8 mouse cellular contexts compared by ENCODE assay signal in genomic region chr1:166964508-166964907, GRCm38 (mm10). TPM values are rescaled to one million over a fixed set of nuclear protein-coding genes. Genes with fewer than 3 reads are reported as not detected.
DNase-seq lines count a peak whose midpoint lies in the region; ATAC-seq lines count a peak whose summit lies in the region.
"Had no signal": no experiment of that assay in that cellular context is flagged by ENCODE, and none has a peak within 500 bp of the region (broad histone marks: within the 10 kb centered on the region; RNA-seq: fewer than 3 reads in every experiment).

No protein-coding gene starts in this region.

- H3K27me3 ChIP-seq in midbrain, embryonic 14.5 days (ENCODE audit: control insufficient read depth, insufficient read depth, low read length), result no peaks in the 10 kb centered on the region
- no peaks in the 10 kb centered on the region for H3K27me3 ChIP-seq in midbrain, embryonic 11.5 days (ENCODE audit: control insufficient read depth, insufficient read depth, low read length)
- no peaks in the 10 kb centered on the region for H3K27me3 ChIP-seq in stomach, embryonic 14.5 days (ENCODE audit: control insufficient read depth, insufficient read depth, low read length)
- H3K27me3 ChIP-seq: liver, embryonic 15.5 days had no signal

- H3K4me2 ChIP-seq in midbrain, embryonic 14.5 days (ENCODE audit: low read length), result no peak overlapping the region
- H3K4me2 ChIP-seq in midbrain, embryonic 11.5 days, result no peak overlapping the region
- H3K4me2 ChIP-seq in stomach, embryonic 14.5 days (replicated peaks; ENCODE audit: low read depth, low read length), result no peak overlapping the region
- H3K4me2 ChIP-seq: liver, embryonic 15.5 days had no signal

- no peak for ATAC-seq in midbrain, embryonic 14.5 days (ENCODE audit: low FRiP score, low TSS enrichment)
- no peak for ATAC-seq in midbrain, embryonic 11.5 days (ENCODE audit: low FRiP score)
- peak; percentile 33; the same call in 1 of the 2 replicates for ATAC-seq in stomach, embryonic 14.5 days (ENCODE audit: insufficient number of reproducible peaks, insufficient read depth, low FRiP score, low read depth)

- H3K4me1 ChIP-seq in midbrain, embryonic 14.5 days (ENCODE audit: control insufficient read depth, insufficient read depth, low read length), result no peaks in the 10 kb centered on the region
- no peaks in the 10 kb centered on the region for H3K4me1 ChIP-seq in midbrain, embryonic 11.5 days (ENCODE audit: control insufficient read depth, insufficient read depth, low read length)
- H3K4me1 ChIP-seq in stomach, embryonic 14.5 days (ENCODE audit: control insufficient read depth, insufficient read depth, low read length), result no peaks in the 10 kb centered on the region
- H3K4me1 ChIP-seq: liver, embryonic 15.5 days had no signal

- no peak overlapping the region for H3K27ac ChIP-seq in midbrain, embryonic 14.5 days (replicated peaks; ENCODE audit: low read depth, low read length)
- no peak overlapping the region for H3K27ac ChIP-seq in midbrain, embryonic 11.5 days (ENCODE audit: low read depth, low read length)
- no peak overlapping the region for H3K27ac ChIP-seq in stomach, embryonic 14.5 days (ENCODE audit: low read length)
- H3K27ac ChIP-seq: liver, embryonic 15.5 days had no signal

- WGBS in midbrain, embryonic 14.5 days, result 38% methylated on average over 10 of the region's 10 CpGs
- 36% methylated on average over 10 of the region's 10 CpGs for WGBS in midbrain, embryonic 11.5 days
- 34% methylated on average over 10 of the region's 10 CpGs for WGBS in stomach, embryonic 14.5 days

- no peak overlapping the region for H3K9ac ChIP-seq in midbrain, embryonic 14.5 days (replicated peaks; ENCODE audit: low read length)
- H3K9ac ChIP-seq in midbrain, embryonic 11.5 days (ENCODE audit: low read length), result no peak overlapping the region
- no peak overlapping the region for H3K9ac ChIP-seq in stomach, embryonic 14.5 days (replicated peaks; ENCODE audit: low read depth, low read length)
- H3K9ac ChIP-seq: liver, embryonic 15.5 days had no signal

- peak; percentile 40 for DNase-seq in midbrain, embryonic 14.5 days
- no peak for DNase-seq in midbrain, embryonic 11.5 days (ENCODE audit: low spot score, missing footprints)
- DNase-seq in adrenal gland, postnatal 10 days, result peak; percentile 70
- DNase-seq in hindlimb bud, embryonic 11.5 days (ENCODE audit: extremely low spot score, low read depth, low spot score), result peak; percentile 66
- no peak for DNase-seq in layer of hippocampus, postnatal 14 days (ENCODE audit: low spot score in 2 of 2)
- DNase-seq in frontal cortex, postnatal 36 days (ENCODE audit: low spot score in 2 of 2), result no peak

- H3K9me3 ChIP-seq in midbrain, embryonic 14.5 days (ENCODE audit: control insufficient read depth, low read length), result no peaks in the 10 kb centered on the region
- H3K9me3 ChIP-seq in midbrain, embryonic 11.5 days (ENCODE audit: control insufficient read depth, low read length), result no peaks in the 10 kb centered on the region
- H3K9me3 ChIP-seq in stomach, embryonic 14.5 days (ENCODE audit: control insufficient read depth, low read depth, low read length), result no peaks in the 10 kb centered on the region
- H3K9me3 ChIP-seq: liver, embryonic 15.5 days had no signal

- H3K4me3 ChIP-seq in midbrain, embryonic 14.5 days (replicated peaks; ENCODE audit: low read depth, low read length), result no peak overlapping the region
- H3K4me3 ChIP-seq in midbrain, embryonic 11.5 days (ENCODE audit: low read depth, low read length), result no peak overlapping the region
- H3K4me3 ChIP-seq in stomach, embryonic 14.5 days (ENCODE audit: low read depth, low read length), result no peak overlapping the region
- H3K4me3 ChIP-seq: liver, embryonic 15.5 days had no signal

- no peaks in the 10 kb centered on the region for H3K36me3 ChIP-seq in midbrain, embryonic 14.5 days (ENCODE audit: control insufficient read depth, insufficient read depth, low read length)
- H3K36me3 ChIP-seq in midbrain, embryonic 11.5 days (ENCODE audit: control insufficient read depth, insufficient read depth, low read length), result no peaks in the 10 kb centered on the region
- H3K36me3 ChIP-seq in stomach, embryonic 14.5 days (ENCODE audit: control insufficient read depth, insufficient read depth, low read length), result no peaks in the 10 kb centered on the region
- H3K36me3 ChIP-seq: liver, embryonic 15.5 days had no signal

RNA-seq across cellular contexts. Expression of gene Fam78b, which starts 36.7 kb away (rescaled TPM):
- 12.8 and 16.7 TPM in 2 replicates for polyA plus RNA-seq in midbrain, embryonic 14.5 days (2014; fragmentation: Nextera tagmentation; extraction: Ambion mirVana)
- polyA plus RNA-seq in midbrain, embryonic 11.5 days (2014; fragmentation: Nextera tagmentation; extraction: Ambion mirVana), result 6.7 and 7.1 TPM in 2 replicates
- 1 to 10 TPM; 7.2 to 8.0 TPM for total RNA-seq in adrenal gland, postnatal 10 days (2021)
- 1.8 and 1.9 TPM in 2 replicates for polyA plus RNA-seq in stomach, embryonic 14.5 days (2014; fragmentation: Nextera tagmentation; extraction: Ambion mirVana)
- total RNA-seq in layer of hippocampus, postnatal 14 days (2021), result 10 to 100 TPM; 29.4 to 30.8 TPM

Comparison
In these comparisons a context has a peak if more than half of its experiments do, and no peak if none do; other contexts are left out.
1. DNase-seq: peak in midbrain, embryonic 14.5 days (single experiment), adrenal gland, postnatal 10 days (single experiment) and hindlimb bud, embryonic 11.5 days (single experiment); none in midbrain, embryonic 11.5 days (single experiment), layer of hippocampus, postnatal 14 days (0 of 2) and frontal cortex, postnatal 36 days (0 of 2).